Mouse (Mus musculus) adipocyte (in vitro differentiated cells): ENCODE measurements around the gene Batf3.

Experiments used
- DNase-seq: peaks from one replicate; pipeline ENCODE4 v3.0.0-alpha.2; 2016; ENCODE audit warnings: low spot score

Batf3 gene

GRCm38 (mm10) chr1:191097802-191098747 is at the start of gene Batf3:
Batf3 (plus strand) TSS chr1:191097847.
- no peak for DNase-seq

- no peak for DNase-seq
Observed at GRCm38 (mm10) chr1:191053555-191053954, 44.1 kb upstream of the Batf3 start.

- DNase-seq, result no peak
Observed at GRCm38 (mm10) chr1:191054870-191055532, 42.6 kb upstream of the Batf3 start.

GRCm38 (mm10) chr1:191055533-191055873 is 42.1 kb upstream of the Batf3 start:
- DNase-seq, result no peak

GRCm38 (mm10) chr1:191057461-191057860 is 40.2 kb upstream of the Batf3 start:
- no peak for DNase-seq

- DNase-seq, result no peak
Observed at GRCm38 (mm10) chr1:191062241-191062780, 35.3 kb upstream of the Batf3 start.

- peak; percentile 84 for DNase-seq
Observed at GRCm38 (mm10) chr1:191062781-191063485, 34.7 kb upstream of the Batf3 start, which contains the start of the genes Tatdn3 and Nsl1. Tatdn3 (minus strand) TSS chr1:191062932. Nsl1 (plus strand) TSS chr1:191063012.

- DNase-seq, result no peak
Observed at GRCm38 (mm10) chr1:191063700-191064099, 33.9 kb upstream of the Batf3 start.

- DNase-seq, result no peak
Observed at GRCm38 (mm10) chr1:191064535-191064934, 33.1 kb upstream of the Batf3 start.

- DNase-seq, result no peak
Observed at GRCm38 (mm10) chr1:191065188-191065587, 32.5 kb upstream of the Batf3 start.

- no peak for DNase-seq
Observed at GRCm38 (mm10) chr1:191068377-191068776, 29.3 kb upstream of the Batf3 start.

GRCm38 (mm10) chr1:191070259-191070658 is 27.4 kb upstream of the Batf3 start:
- no peak for DNase-seq

GRCm38 (mm10) chr1:191071613-191072012 is 26.0 kb upstream of the Batf3 start:
- DNase-seq, result no peak

GRCm38 (mm10) chr1:191072329-191072913 is 25.2 kb upstream of the Batf3 start:
- no peak for DNase-seq

GRCm38 (mm10) chr1:191073001-191073400 is 24.6 kb upstream of the Batf3 start:
- peak; percentile 31 for DNase-seq

GRCm38 (mm10) chr1:191073486-191073885 is 24.2 kb upstream of the Batf3 start:
- no peak for DNase-seq

GRCm38 (mm10) chr1:191075199-191075883 is 22.3 kb upstream of the Batf3 start:
- peak; percentile 83 for DNase-seq

- no peak for DNase-seq
Observed at GRCm38 (mm10) chr1:191083230-191083629, 14.4 kb upstream of the Batf3 start.

GRCm38 (mm10) chr1:191084951-191085559 is 12.6 kb upstream of the Batf3 start:
- DNase-seq, result no peak

- DNase-seq, result no peak
Observed at GRCm38 (mm10) chr1:191085597-191085996, 12.1 kb upstream of the Batf3 start.
